Mouse (Mus musculus) intestine, postnatal 0 days (tissue): ENCODE data around the gene Kdm5a. TPM values are rescaled to one million over a fixed set of nuclear protein-coding genes. Genes with fewer than 3 reads are reported as not detected.

Experiments used
- ATAC-seq: fragments of 200-750 bp; cut with Nextera tagmentation; 2 replicates; pipeline ENCODE4 v1.8.0; 2017; ENCODE audit warnings: mild to moderate bottlenecking, moderate TSS enrichment, moderate library complexity
- H3K27ac ChIP-seq: fragments of 300-500 bp; sonication (generic); 2 replicates; pipeline ENCODE4 v1.5.1; 2014; ENCODE audit warnings: mild to moderate bottlenecking, low read depth, low read length, moderate library complexity
- H3K27me3 ChIP-seq: fragments of 300-500 bp; sonication (generic); replicated peaks from 2 replicates; pipeline ENCODE4 v1.6.1; 2014; ENCODE audit warnings: low read length, mixed read lengths; ENCODE audit not compliant: control insufficient read depth, insufficient read depth
- H3K36me3 ChIP-seq: fragments of 300-500 bp; sonication (generic); 2 replicates; pipeline ENCODE4 v1.6.1; 2014; ENCODE audit warnings: mild to moderate bottlenecking, moderate library complexity; ENCODE audit not compliant: control insufficient read depth, insufficient read depth
- H3K4me1 ChIP-seq: fragments of 300-500 bp; sonication (generic); replicated peaks from 2 replicates; pipeline ENCODE4 v1.6.1; 2014; ENCODE audit warnings: antibody characterized with exemption, low read length, mixed read lengths; ENCODE audit not compliant: control insufficient read depth, insufficient read depth
- H3K4me2 ChIP-seq: fragments of 300-500 bp; sonication (generic); replicated peaks from 2 replicates; pipeline ENCODE4 v1.6.1; 2014; ENCODE audit warnings: low read depth, mild to moderate bottlenecking, moderate library complexity
- H3K4me3 ChIP-seq: fragments of 300-500 bp; sonication (generic); 2 replicates; pipeline ENCODE4 v1.5.1; 2014; ENCODE audit warnings: low read depth, low read length
- H3K9ac ChIP-seq: fragments of 300-500 bp; sonication (generic); 2 replicates; pipeline ENCODE4 v1.6.1; 2014; ENCODE audit warnings: mild to moderate bottlenecking, low read depth, low read length
- H3K9me3 ChIP-seq: fragments of 300-500 bp; sonication (generic); 2 replicates; pipeline ENCODE4 v1.6.1; 2016; ENCODE audit warnings: mixed run types; ENCODE audit not compliant: control insufficient read depth
- CTCF ChIP-seq: sonication (generic); IDR thresholded peaks from 2 replicates; pipeline ENCODE4 v1.5.1; 2016; ENCODE audit warnings: low read depth, mild to moderate bottlenecking, control low read depth, antibody characterized with exemption, moderate library complexity
- WGBS: fragments of 180-500 bp; shearing (Covaris S2); extraction: QIAGEN DNeasy Blood & Tissue Kit; methylation state at CpG from one replicate; pipeline ENCODE4 v1.1.7; 2014; 5-methylcytosine and 5-hydroxymethylcytosine counted together
- polyA plus RNA-seq: library from polyadenylated mRNA; unstranded; fragments of >200 nt; fragmentation: Nextera tagmentation; extraction: Ambion mirVana; gene quantifications from 2 replicates; pipeline ENCODE4 v1.2.1, GENCODE M21; 2015

Gene Kdm5a
- polyA plus RNA-seq, 1 experiment from 2014 or later: 20.2 TPM

GRCm38 (mm10) chr6:120482021-120482420 lies 118.1 kb downstream of the Kdm5a start:
- H3K36me3 ChIP-seq: peaks cover 34% of the 10 kb centered on the region; the same call in 1 of the 2 replicates
- H3K9me3 ChIP-seq: no peaks in the 10 kb centered on the region
- H3K4me1 ChIP-seq: no peaks in the 10 kb centered on the region
- H3K4me2 ChIP-seq: no peak overlapping the region
- no peak for TF ChIP-seq CTCF
- 91% methylated on average over 14 of the region's 14 CpGs for WGBS
- no peak for ATAC-seq
- no peak overlapping the region for H3K27ac ChIP-seq
- no peaks in the 10 kb centered on the region for H3K27me3 ChIP-seq
- no peak overlapping the region for H3K4me3 ChIP-seq
- H3K9ac ChIP-seq: no peak overlapping the region

- H3K9me3 ChIP-seq: no peaks in the 10 kb centered on the region
- no peak overlapping the region for H3K27ac ChIP-seq
- ATAC-seq: no peak
- WGBS: 33% methylated on average over 6 of the region's 6 CpGs
- TF ChIP-seq CTCF: no peak
- no peak overlapping the region for H3K4me3 ChIP-seq
- H3K4me2 ChIP-seq: no peak overlapping the region
- peaks cover 33% of the 10 kb centered on the region; the same call in 1 of the 2 replicates for H3K36me3 ChIP-seq
- no peaks in the 10 kb centered on the region for H3K4me1 ChIP-seq
- no peak overlapping the region for H3K9ac ChIP-seq
- H3K27me3 ChIP-seq: no peaks in the 10 kb centered on the region
Measured at GRCm38 (mm10) chr6:120482756-120483155, 118.8 kb downstream of the Kdm5a start.

GRCm38 (mm10) chr6:120483211-120483626 lies 119.3 kb downstream of the Kdm5a start:
- no peaks in the 10 kb centered on the region for H3K4me1 ChIP-seq
- peaks cover 29% of the 10 kb centered on the region; the same call in 1 of the 2 replicates for H3K36me3 ChIP-seq
- 33% methylated on average over 8 of the region's 8 CpGs for WGBS
- TF ChIP-seq CTCF: peak; percentile 72
- no peaks in the 10 kb centered on the region for H3K9me3 ChIP-seq
- no peaks in the 10 kb centered on the region for H3K27me3 ChIP-seq
- no peak overlapping the region for H3K9ac ChIP-seq
- peak; percentile 35; the same call in 1 of the 2 replicates for ATAC-seq
- no peak overlapping the region for H3K4me3 ChIP-seq
- no peak overlapping the region for H3K27ac ChIP-seq
- no peak overlapping the region for H3K4me2 ChIP-seq

- no peak for TF ChIP-seq CTCF
- 42% methylated on average over 3 of the region's 3 CpGs for WGBS
- ATAC-seq: no peak
Measured at GRCm38 (mm10) chr6:120485038-120485437, 121.1 kb downstream of the Kdm5a start.

GRCm38 (mm10) chr6:120486051-120486510 lies 122.2 kb downstream of the Kdm5a start:
- WGBS: 49% methylated on average over 8 of the region's 8 CpGs
- ATAC-seq: no peak
- no peak overlapping the region for H3K27ac ChIP-seq

More at GRCm38 (mm10) chr6:120485038-120485437, 121.1 kb downstream of the Kdm5a start:
- Histone ChIP-seq H3K9me3 (no peaks in the 10 kb centered on the region), H3K27ac (no peak overlapping the region), H3K27me3 (no peaks in the 10 kb centered on the region), H3K4me2 (no peak overlapping the region), H3K4me3 (no peak overlapping the region), H3K9ac (no peak overlapping the region), H3K4me1 (no peaks in the 10 kb centered on the region), H3K36me3 (peaks cover 12% of the 10 kb centered on the region; the same call in 1 of the 2 replicates)

GRCm38 (mm10) chr6:120488647-120489046 lies 124.7 kb downstream of the Kdm5a start:
- Histone ChIP-seq H3K36me3 (no peaks in the 10 kb centered on the region), H3K9me3 (no peaks in the 10 kb centered on the region), H3K4me1 (peaks cover 6% of the 10 kb centered on the region; the same call in 1 of the 2 replicates), H3K9ac (no peak overlapping the region), H3K4me3 (no peak overlapping the region), H3K27me3 (peaks cover 26% of the 10 kb centered on the region), H3K4me2 (no peak overlapping the region), H3K27ac (no peak overlapping the region)
- 60% methylated on average over 3 of the region's 3 CpGs for WGBS
- TF ChIP-seq CTCF: no peak
- ATAC-seq: no peak

More at GRCm38 (mm10) chr6:120486051-120486510, 122.2 kb downstream of the Kdm5a start:
- peaks cover under 1% of the 10 kb centered on the region; the same call in 1 of the 2 replicates for H3K27me3 ChIP-seq
- H3K4me2 ChIP-seq: no peak overlapping the region
- H3K4me3 ChIP-seq: no peak overlapping the region
- peaks cover 8% of the 10 kb centered on the region; the same call in 1 of the 2 replicates for H3K36me3 ChIP-seq
- peak; percentile 17; the same call in 1 of the 2 replicates for TF ChIP-seq CTCF
- no peak overlapping the region for H3K9ac ChIP-seq
- H3K9me3 ChIP-seq: no peaks in the 10 kb centered on the region
- no peaks in the 10 kb centered on the region for H3K4me1 ChIP-seq

- no peak overlapping the region for H3K27ac ChIP-seq
- H3K4me3 ChIP-seq: no peak overlapping the region
- H3K27me3 ChIP-seq: peaks cover 34% of the 10 kb centered on the region
- 63% methylated on average over 2 of the region's 2 CpGs for WGBS
- no peak for ATAC-seq
- H3K36me3 ChIP-seq: no peaks in the 10 kb centered on the region
- H3K4me2 ChIP-seq: no peak overlapping the region
- H3K9me3 ChIP-seq: no peaks in the 10 kb centered on the region
- TF ChIP-seq CTCF: no peak
- peaks cover 6% of the 10 kb centered on the region; the same call in 1 of the 2 replicates for H3K4me1 ChIP-seq
- H3K9ac ChIP-seq: no peak overlapping the region
Measured at GRCm38 (mm10) chr6:120489461-120489860, 125.5 kb downstream of the Kdm5a start.
